Mouse (Mus musculus): ENCODE data around the gene Atp1b1.

Gene Atp1b1

GRCm38 (mm10) chr1:164458245-164458613 is at the start of gene Atp1b1:
TSS of gene Atp1b1 (minus strand) at chr1:164458355.
- peak; percentile 97 for DNase-seq

GRCm38 (mm10) chr1:164505096-164505495 is 46.9 kb upstream of the Atp1b1 start:
- peak; percentile 6 for DNase-seq

- peak; percentile 62 for DNase-seq
These were observed 45.1 kb upstream of the Atp1b1 start for GRCm38 (mm10) chr1:164503140-164503730.

- DNase-seq: no peak
These were observed 44.1 kb upstream of the Atp1b1 start for GRCm38 (mm10) chr1:164502231-164502630.

GRCm38 (mm10) chr1:164494741-164495512 is 36.8 kb upstream of the Atp1b1 start:
- no peak for DNase-seq

GRCm38 (mm10) chr1:164494215-164494614 is 36.1 kb upstream of the Atp1b1 start:
- DNase-seq: no peak

- DNase-seq: no peak
These were observed 35.0 kb upstream of the Atp1b1 start for GRCm38 (mm10) chr1:164493042-164493705.

GRCm38 (mm10) chr1:164492476-164492875 is 34.3 kb upstream of the Atp1b1 start:
- DNase-seq: no peak

GRCm38 (mm10) chr1:164489961-164490594 is 31.9 kb upstream of the Atp1b1 start:
- DNase-seq: no peak

GRCm38 (mm10) chr1:164483728-164484127 is 25.6 kb upstream of the Atp1b1 start:
- no peak for DNase-seq

GRCm38 (mm10) chr1:164482833-164483232 is 24.7 kb upstream of the Atp1b1 start:
- DNase-seq: no peak

GRCm38 (mm10) chr1:164481645-164482354 is 23.6 kb upstream of the Atp1b1 start:
- no peak for DNase-seq

GRCm38 (mm10) chr1:164480755-164481644 is 22.8 kb upstream of the Atp1b1 start:
- no peak for DNase-seq

- no peak for DNase-seq
These were observed 17.7 kb upstream of the Atp1b1 start for GRCm38 (mm10) chr1:164475895-164476294.

- no peak for DNase-seq
These were observed 16.8 kb upstream of the Atp1b1 start for GRCm38 (mm10) chr1:164474778-164475511.

- DNase-seq: no peak
These were observed 16.2 kb upstream of the Atp1b1 start for GRCm38 (mm10) chr1:164474310-164474709.

- no peak for DNase-seq
These were observed 15.2 kb upstream of the Atp1b1 start for GRCm38 (mm10) chr1:164473398-164473797.

- no peak for DNase-seq
These were observed 13.5 kb upstream of the Atp1b1 start for GRCm38 (mm10) chr1:164471632-164472031.

- no peak for DNase-seq
These were observed 12.8 kb upstream of the Atp1b1 start for GRCm38 (mm10) chr1:164470985-164471384.

GRCm38 (mm10) chr1:164468329-164468728 is 10.2 kb upstream of the Atp1b1 start:
- no peak for DNase-seq

GRCm38 (mm10) chr1:164467406-164467805 is 9.3 kb upstream of the Atp1b1 start:
- DNase-seq: no peak
